Mouse (Mus musculus): ENCODE results near the gene Gm6760. TPM values are rescaled to one million over a fixed set of nuclear protein-coding genes. Genes with fewer than 3 reads are reported as not detected.

Gene Gm6760
- not detected in 2 replicates for polyA plus RNA-seq (2012; rRNA removed; ENCODE audit: low replicate concordance)

DNA sequence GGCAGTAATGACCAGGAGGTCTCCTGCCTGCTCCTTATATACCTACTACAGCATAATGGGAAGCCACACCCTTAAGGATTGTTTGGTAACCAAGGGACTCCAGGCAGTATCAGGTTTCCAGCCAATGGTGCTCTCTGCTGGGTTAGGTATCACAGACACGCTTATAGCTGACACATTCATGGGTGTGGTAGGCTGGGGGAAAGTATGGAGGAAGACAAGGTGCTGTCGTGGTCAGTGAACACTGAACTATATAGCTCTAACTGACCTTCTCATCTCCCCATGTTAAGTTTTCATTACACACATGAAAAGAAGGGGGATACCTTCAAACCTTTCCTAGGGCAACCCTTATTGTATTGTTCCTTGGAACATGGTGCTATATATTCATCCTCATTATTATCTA is at the start of gene Gm6760:
Gene Gm6760 (minus strand): TSS at position 101 of the 400 bp plus-strand sequence.

DNA sequence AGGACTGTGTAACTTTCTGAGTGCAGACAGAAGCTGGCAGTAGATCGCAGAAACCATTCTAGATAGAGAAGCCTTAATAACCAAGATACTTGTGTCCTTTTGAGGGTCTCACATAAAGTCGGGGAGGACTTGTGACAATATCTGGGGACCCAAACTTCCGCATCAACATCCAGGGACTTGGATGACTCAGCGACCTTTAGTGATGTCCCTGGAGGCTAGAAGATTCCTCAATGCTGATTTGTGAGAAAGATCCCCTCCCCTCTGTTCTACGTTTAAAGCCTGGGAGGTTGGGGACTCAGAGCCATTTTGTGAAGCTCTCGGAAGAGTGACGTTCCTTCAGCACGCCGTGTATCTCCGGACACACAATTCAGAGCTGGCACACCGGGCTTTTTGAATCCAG is 21.2 kb upstream of the Gm6760 start, which contains the start of gene 3830417A13Rik:
Gene 3830417A13Rik (plus strand): TSS at position 301 of the 400 bp plus-strand sequence.

Other genes starting within 250 kb of the Gm6760 start
- gene 3830417A13Rik, start 21.4 kb upstream of the Gm6760 start, polyA plus RNA-seq (2012; rRNA removed; ENCODE audit: low replicate concordance) = 0.09 TPM in 1 of 2 replicates, not detected in the other
- gene Slitrk4, start 124.8 kb upstream of the Gm6760 start, polyA plus RNA-seq (2012; rRNA removed; ENCODE audit: low replicate concordance) = 0.07 and 0.27 TPM in 2 replicates